Mouse (Mus musculus): ENCODE results near the gene Sipa1l3.

Gene Sipa1l3

DNA sequence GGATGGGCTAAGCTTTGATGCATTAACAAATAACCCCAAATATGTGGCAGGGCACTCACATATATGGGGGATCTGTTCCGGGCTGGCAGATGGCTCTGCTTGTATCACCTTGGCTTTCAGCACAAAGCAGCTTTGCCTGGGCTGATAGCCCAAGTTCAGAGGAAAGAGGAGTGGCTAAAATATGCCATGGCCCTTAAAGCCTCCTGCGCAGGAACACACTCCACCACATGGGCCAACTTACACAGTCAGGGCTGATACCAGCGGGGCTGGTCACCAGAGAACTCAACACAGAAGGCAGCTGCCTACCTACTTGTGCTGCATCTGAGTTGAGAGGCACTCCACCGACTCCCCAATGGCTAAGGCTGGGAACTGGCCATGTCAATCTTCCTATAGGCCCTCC, 111.6 kb downstream of the Sipa1l3 start:
- no peak overlapping the region for H3K4me3 ChIP-seq (replicated peaks; ENCODE audit: low read length)
- peaks cover 96% of the 10 kb centered on the region for H3K4me1 ChIP-seq (replicated peaks; ENCODE audit: low read depth, low read length)
- TF ChIP-seq POU5F1 (IDR thresholded peaks at IDR 0.05; ENCODE audit: borderline replicate concordance, low read length) (no peak), NANOG (IDR thresholded peaks at IDR 0.05; ENCODE audit: borderline replicate concordance, low read length) (no peak), CTCF (conservative IDR thresholded peaks at IDR 0.05; ENCODE audit: low read length) (no peak)
- peaks cover 18% of the 10 kb centered on the region for H3K36me3 ChIP-seq (ENCODE audit: insufficient read depth, low read length)
- no peaks in the 10 kb centered on the region for H3K27me3 ChIP-seq (ENCODE audit: insufficient read depth, low read length)
- no peaks in the 10 kb centered on the region for H3K9me3 ChIP-seq (ENCODE audit: low read length)

DNA sequence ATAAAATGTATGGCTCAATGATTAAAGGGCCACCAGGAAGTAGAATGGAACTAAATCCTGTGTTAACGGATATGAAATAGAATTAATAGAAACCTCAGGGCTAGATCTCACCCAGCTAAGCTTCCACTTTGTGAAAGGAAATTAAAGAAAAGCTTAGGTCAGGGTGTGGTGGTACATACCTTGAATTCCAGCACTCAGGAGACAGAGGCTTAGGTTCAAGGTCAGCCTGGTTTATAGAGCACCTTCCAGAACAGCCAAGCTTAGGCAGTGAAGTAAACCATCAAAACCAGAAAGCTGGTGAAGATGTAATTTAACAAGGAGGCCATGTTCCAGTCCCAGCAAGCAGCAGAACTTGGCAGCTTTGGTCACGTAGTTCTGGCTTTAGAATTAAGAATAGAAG, 114.3 kb downstream of the Sipa1l3 start:
- Histone ChIP-seq H3K36me3 (ENCODE audit: insufficient read depth, low read length) (peaks cover 30% of the 10 kb centered on the region), H3K9me3 (ENCODE audit: low read length) (no peaks in the 10 kb centered on the region), H3K27me3 (ENCODE audit: insufficient read depth, low read length) (no peaks in the 10 kb centered on the region), H3K4me1 (replicated peaks; ENCODE audit: low read depth, low read length) (peaks cover 96% of the 10 kb centered on the region), H3K4me3 (replicated peaks; ENCODE audit: low read length) (peak overlapping the region; percentile 41)
- TF ChIP-seq NANOG (IDR thresholded peaks at IDR 0.05; ENCODE audit: borderline replicate concordance, low read length) (peak; percentile 62; the same call in 1 of the 2 replicates), CTCF (conservative IDR thresholded peaks at IDR 0.05; ENCODE audit: low read length) (no peak)

DNA sequence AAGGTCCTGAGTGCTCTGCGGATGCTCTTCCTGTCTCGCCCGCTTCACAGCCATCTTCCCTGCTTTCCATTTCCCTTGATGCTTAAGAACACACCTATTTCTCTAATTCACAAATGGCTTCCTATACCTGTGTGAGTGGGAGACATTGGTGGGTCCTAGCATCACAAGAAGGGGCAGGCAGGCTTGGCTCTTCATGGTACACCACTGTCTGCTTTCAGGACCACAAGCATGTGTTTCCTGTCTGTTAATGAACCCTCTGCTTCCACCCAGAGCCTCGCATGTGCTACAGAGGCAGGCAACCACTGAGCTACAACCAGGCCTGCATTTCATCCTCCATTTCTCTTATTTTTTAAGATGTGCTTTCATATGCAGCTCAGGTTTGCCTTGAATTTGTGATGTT, 116.4 kb downstream of the Sipa1l3 start:
- Histone ChIP-seq H3K27me3 (ENCODE audit: insufficient read depth, low read length) (no peaks in the 10 kb centered on the region), H3K4me3 (replicated peaks; ENCODE audit: low read length) (no peak overlapping the region), H3K36me3 (ENCODE audit: insufficient read depth, low read length) (peaks cover 42% of the 10 kb centered on the region), H3K4me1 (replicated peaks; ENCODE audit: low read depth, low read length) (peaks cover 87% of the 10 kb centered on the region), H3K9me3 (ENCODE audit: low read length) (no peaks in the 10 kb centered on the region)
- TF ChIP-seq NANOG (IDR thresholded peaks at IDR 0.05; ENCODE audit: borderline replicate concordance, low read length) (no peak), CTCF (conservative IDR thresholded peaks at IDR 0.05; ENCODE audit: low read length) (no peak), POU5F1 (IDR thresholded peaks at IDR 0.05; ENCODE audit: borderline replicate concordance, low read length) (no peak)

DNA sequence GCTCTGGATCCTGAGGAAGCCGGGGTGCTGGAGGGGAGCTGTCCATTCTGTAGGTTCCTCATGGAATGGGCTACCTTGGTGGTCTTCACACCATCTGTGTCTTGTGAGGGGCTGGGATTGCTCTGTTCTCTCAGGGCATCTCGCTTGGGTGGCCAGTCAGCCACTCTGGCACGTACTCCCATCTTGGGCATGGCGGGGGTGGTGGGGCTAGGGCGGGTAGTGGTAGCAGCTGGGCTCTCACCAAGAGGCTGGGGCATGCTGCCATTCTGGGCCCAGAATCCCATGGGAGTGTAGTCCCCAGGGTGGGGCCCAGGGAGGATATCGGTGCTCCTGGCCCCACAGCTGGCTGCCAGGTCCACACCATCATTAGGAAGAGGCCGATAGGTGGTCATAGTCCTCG, 118.0 kb downstream of the Sipa1l3 start:
- peaks cover 54% of the 10 kb centered on the region for H3K36me3 ChIP-seq (ENCODE audit: insufficient read depth, low read length)
- no peaks in the 10 kb centered on the region for H3K27me3 ChIP-seq (ENCODE audit: insufficient read depth, low read length)
- peaks cover 87% of the 10 kb centered on the region for H3K4me1 ChIP-seq (replicated peaks; ENCODE audit: low read depth, low read length)
- TF ChIP-seq POU5F1 (IDR thresholded peaks at IDR 0.05; ENCODE audit: borderline replicate concordance, low read length) (no peak), CTCF (conservative IDR thresholded peaks at IDR 0.05; ENCODE audit: low read length) (no peak), NANOG (IDR thresholded peaks at IDR 0.05; ENCODE audit: borderline replicate concordance, low read length) (no peak)
- H3K9me3 ChIP-seq (ENCODE audit: low read length): no peaks in the 10 kb centered on the region
- H3K4me3 ChIP-seq (replicated peaks; ENCODE audit: low read length): peak overlapping the region; percentile 20; the same call in 1 of the 2 replicates

DNA sequence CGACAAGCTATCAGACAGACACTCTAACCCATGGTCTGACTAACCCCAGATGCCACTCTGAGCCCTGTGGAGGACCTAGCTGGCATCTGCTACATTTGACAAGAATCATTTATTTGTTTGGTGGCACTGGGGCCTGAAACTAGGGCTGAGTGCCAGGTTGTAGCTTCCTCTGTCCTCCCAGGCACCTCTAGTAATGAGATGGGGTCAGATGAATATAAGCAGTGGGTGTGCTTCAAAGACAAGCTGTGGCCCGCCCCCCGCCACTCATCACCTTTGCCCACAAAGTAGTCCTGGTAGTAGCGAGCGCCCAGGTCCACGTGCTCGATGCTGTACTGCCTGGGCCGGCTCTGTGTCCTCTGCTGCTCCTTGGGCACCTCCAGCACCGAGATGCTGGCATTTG, 119.4 kb downstream of the Sipa1l3 start:
- H3K4me3 ChIP-seq (replicated peaks; ENCODE audit: low read length): peak overlapping the region; percentile 73
- H3K9me3 ChIP-seq (ENCODE audit: low read length): no peaks in the 10 kb centered on the region
- peaks cover 68% of the 10 kb centered on the region for H3K36me3 ChIP-seq (ENCODE audit: insufficient read depth, low read length)
- no peak for TF ChIP-seq CTCF (conservative IDR thresholded peaks at IDR 0.05; ENCODE audit: low read length)
- no peak for TF ChIP-seq POU5F1 (IDR thresholded peaks at IDR 0.05; ENCODE audit: borderline replicate concordance, low read length)
- TF ChIP-seq NANOG (IDR thresholded peaks at IDR 0.05; ENCODE audit: borderline replicate concordance, low read length): no peak
- H3K27me3 ChIP-seq (ENCODE audit: insufficient read depth, low read length): no peaks in the 10 kb centered on the region
- peaks cover 88% of the 10 kb centered on the region for H3K4me1 ChIP-seq (replicated peaks; ENCODE audit: low read depth, low read length)

DNA sequence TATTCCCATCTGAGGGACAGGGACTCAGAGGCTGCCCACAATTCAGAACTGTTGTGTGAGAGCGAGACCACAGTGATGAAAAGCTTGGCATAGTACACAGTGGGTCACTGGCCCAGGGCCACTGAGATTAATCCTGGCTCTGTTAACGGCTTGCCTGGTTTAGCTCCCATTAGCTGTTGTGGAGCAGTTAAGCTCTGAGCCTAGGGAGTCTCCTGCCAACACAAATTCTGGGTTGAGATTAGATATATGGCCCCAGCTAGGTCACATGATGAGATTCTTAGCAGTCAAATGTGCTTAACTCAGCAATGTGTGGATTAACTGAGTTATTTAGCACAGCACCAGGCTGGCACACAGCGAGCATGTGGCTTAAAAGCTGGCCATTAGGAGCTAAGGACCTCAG, 121.0 kb downstream of the Sipa1l3 start:
- no peak overlapping the region for H3K4me3 ChIP-seq (replicated peaks; ENCODE audit: low read length)
- no peaks in the 10 kb centered on the region for H3K9me3 ChIP-seq (ENCODE audit: low read length)
- peaks cover 78% of the 10 kb centered on the region for H3K36me3 ChIP-seq (ENCODE audit: insufficient read depth, low read length)
- TF ChIP-seq NANOG (IDR thresholded peaks at IDR 0.05; ENCODE audit: borderline replicate concordance, low read length) (no peak), POU5F1 (IDR thresholded peaks at IDR 0.05; ENCODE audit: borderline replicate concordance, low read length) (no peak), CTCF (conservative IDR thresholded peaks at IDR 0.05; ENCODE audit: low read length) (no peak)
- no peaks in the 10 kb centered on the region for H3K27me3 ChIP-seq (ENCODE audit: insufficient read depth, low read length)
- H3K4me1 ChIP-seq (replicated peaks; ENCODE audit: low read depth, low read length): peaks cover 83% of the 10 kb centered on the region

DNA sequence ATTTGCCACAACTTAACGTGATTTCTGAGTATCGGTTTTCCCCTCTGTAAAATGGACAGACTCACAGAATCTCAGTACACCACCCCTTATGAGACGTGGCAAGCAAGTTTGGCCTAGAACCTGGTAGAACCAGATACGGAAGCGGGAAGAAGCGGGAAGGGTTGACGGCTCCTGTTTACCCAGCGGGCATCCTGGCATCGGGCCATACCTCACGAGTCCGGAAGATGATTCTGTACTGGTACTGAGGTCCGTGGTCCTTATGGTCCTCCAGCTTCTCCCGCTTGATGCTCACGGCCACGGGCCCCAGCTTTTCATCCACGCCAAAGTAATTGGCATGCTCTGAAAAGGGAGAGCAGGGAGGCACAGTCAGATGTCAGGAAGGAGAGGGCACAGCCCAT, 121.5 kb downstream of the Sipa1l3 start:
- H3K27me3 ChIP-seq (ENCODE audit: insufficient read depth, low read length): no peaks in the 10 kb centered on the region
- peaks cover 78% of the 10 kb centered on the region for H3K36me3 ChIP-seq (ENCODE audit: insufficient read depth, low read length)
- TF ChIP-seq CTCF (conservative IDR thresholded peaks at IDR 0.05; ENCODE audit: low read length) (no peak), POU5F1 (IDR thresholded peaks at IDR 0.05; ENCODE audit: borderline replicate concordance, low read length) (no peak), NANOG (IDR thresholded peaks at IDR 0.05; ENCODE audit: borderline replicate concordance, low read length) (no peak)
- no peaks in the 10 kb centered on the region for H3K9me3 ChIP-seq (ENCODE audit: low read length)
- peaks cover 84% of the 10 kb centered on the region for H3K4me1 ChIP-seq (replicated peaks; ENCODE audit: low read depth, low read length)
- H3K4me3 ChIP-seq (replicated peaks; ENCODE audit: low read length): no peak overlapping the region

DNA sequence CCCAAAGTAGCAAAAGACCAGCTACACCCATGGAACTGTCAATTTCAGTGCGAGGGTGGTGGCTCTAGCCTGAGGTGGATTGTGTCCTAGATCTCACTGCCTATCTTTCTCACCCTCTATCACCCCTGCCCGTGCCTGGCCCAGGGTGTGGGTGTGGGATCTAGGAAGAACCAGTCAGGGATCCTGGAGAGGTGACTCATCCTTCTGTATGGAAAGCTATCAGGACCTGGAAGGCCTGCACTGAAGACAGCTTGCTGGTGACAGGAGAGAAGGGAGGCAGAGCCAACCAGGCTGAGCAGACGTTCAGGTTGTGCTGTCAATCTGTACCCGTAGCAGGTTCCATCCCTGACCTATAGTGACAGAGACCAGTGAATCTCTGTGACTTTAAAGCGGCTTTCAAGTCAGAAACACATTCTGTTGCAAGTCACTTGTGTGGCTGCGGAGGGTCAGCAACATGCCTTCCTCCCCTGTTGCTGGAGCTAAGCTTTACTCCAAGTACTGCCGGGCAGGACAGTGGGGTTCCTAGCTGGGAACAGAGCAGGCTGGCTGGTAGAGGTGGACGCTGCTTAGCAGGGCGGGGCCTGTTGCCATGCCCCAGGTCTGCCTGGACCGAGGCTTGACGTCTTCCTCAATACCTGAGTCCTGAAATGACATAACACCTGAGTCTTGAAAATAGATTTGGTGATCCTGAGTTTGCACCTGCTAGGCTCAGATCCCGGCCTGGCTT, 122.1 kb downstream of the Sipa1l3 start:
- Histone ChIP-seq H3K9me3 (ENCODE audit: low read length) (no peaks in the 10 kb centered on the region), H3K4me3 (replicated peaks; ENCODE audit: low read length) (no peak overlapping the region), H3K4me1 (replicated peaks; ENCODE audit: low read depth, low read length) (peaks cover 84% of the 10 kb centered on the region), H3K36me3 (ENCODE audit: insufficient read depth, low read length) (peaks cover 78% of the 10 kb centered on the region), H3K27me3 (ENCODE audit: insufficient read depth, low read length) (no peaks in the 10 kb centered on the region)
- TF ChIP-seq POU5F1 (IDR thresholded peaks at IDR 0.05; ENCODE audit: borderline replicate concordance, low read length) (no peak), CTCF (conservative IDR thresholded peaks at IDR 0.05; ENCODE audit: low read length) (no peak), NANOG (IDR thresholded peaks at IDR 0.05; ENCODE audit: borderline replicate concordance, low read length) (no peak)

DNA sequence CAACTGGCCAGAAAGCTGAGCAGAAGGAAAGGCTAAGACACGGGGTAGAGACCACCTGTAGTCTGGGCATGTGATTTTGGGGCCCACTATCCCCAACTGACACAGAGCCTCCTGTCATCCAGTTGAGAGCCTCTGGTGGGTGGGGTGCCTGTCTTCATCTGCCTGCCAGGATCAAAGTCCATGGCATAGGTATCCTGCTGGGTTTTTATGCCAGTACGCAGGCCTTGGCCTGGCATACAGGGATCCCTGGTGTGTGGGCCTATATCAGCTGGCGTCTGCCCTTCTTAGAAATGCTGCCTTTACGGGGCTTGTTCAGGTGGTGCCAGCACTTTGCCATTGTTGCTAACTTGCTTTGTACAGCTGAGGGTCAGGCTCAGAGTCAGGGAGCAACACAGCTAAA, 123.3 kb downstream of the Sipa1l3 start:
- H3K4me1 ChIP-seq (replicated peaks; ENCODE audit: low read depth, low read length): peaks cover 83% of the 10 kb centered on the region
- peaks cover 70% of the 10 kb centered on the region for H3K36me3 ChIP-seq (ENCODE audit: insufficient read depth, low read length)
- H3K27me3 ChIP-seq (ENCODE audit: insufficient read depth, low read length): no peaks in the 10 kb centered on the region
- no peak overlapping the region for H3K4me3 ChIP-seq (replicated peaks; ENCODE audit: low read length)
- no peaks in the 10 kb centered on the region for H3K9me3 ChIP-seq (ENCODE audit: low read length)
- TF ChIP-seq POU5F1 (IDR thresholded peaks at IDR 0.05; ENCODE audit: borderline replicate concordance, low read length) (no peak), NANOG (IDR thresholded peaks at IDR 0.05; ENCODE audit: borderline replicate concordance, low read length) (no peak), CTCF (conservative IDR thresholded peaks at IDR 0.05; ENCODE audit: low read length) (no peak)

All from E14TG2a.4 (cell line).